Mouse (Mus musculus): ENCODE results near the gene Lpgat1. TPM values are rescaled to one million over a fixed set of nuclear protein-coding genes. Genes with fewer than 3 reads are reported as not detected.

Gene Lpgat1
- polyA plus RNA-seq, 1 experiment from 2014 or later: 36.4 TPM

- no peaks in the 10 kb centered on the region for H3K27me3 ChIP-seq (ENCODE audit: control insufficient read depth, insufficient read depth, low read length)
- no peaks in the 10 kb centered on the region for H3K4me1 ChIP-seq (ENCODE audit: control insufficient read depth, insufficient read depth, low read length)
- no peak overlapping the region for H3K27ac ChIP-seq (ENCODE audit: low read depth, low read length)
- no peaks in the 10 kb centered on the region for H3K9me3 ChIP-seq (ENCODE audit: control insufficient read depth, low read length)
- no peak for ATAC-seq (ENCODE audit: low FRiP score)
- H3K4me3 ChIP-seq (ENCODE audit: low read depth, low read length): no peak overlapping the region
- no peak overlapping the region for H3K4me2 ChIP-seq
- DNase-seq (ENCODE audit: low spot score, missing footprints): no peak
- WGBS: 52% methylated on average over 1 of the region's 1 CpGs
- no peaks in the 10 kb centered on the region for H3K36me3 ChIP-seq (ENCODE audit: control insufficient read depth, insufficient read depth, low read length)
- H3K9ac ChIP-seq (ENCODE audit: low read length): no peak overlapping the region
Observed at GRCm38 (mm10) chr1:191748431-191748830, 30.8 kb downstream of the Lpgat1 start.

- Histone ChIP-seq H3K9me3 (ENCODE audit: control insufficient read depth, low read length) (no peaks in the 10 kb centered on the region), H3K9ac (ENCODE audit: low read length) (no peak overlapping the region), H3K4me1 (ENCODE audit: control insufficient read depth, insufficient read depth, low read length) (no peaks in the 10 kb centered on the region), H3K36me3 (ENCODE audit: control insufficient read depth, insufficient read depth, low read length) (peaks cover 6% of the 10 kb centered on the region), H3K4me2 (no peak overlapping the region), H3K27me3 (ENCODE audit: control insufficient read depth, insufficient read depth, low read length) (no peaks in the 10 kb centered on the region), H3K27ac (ENCODE audit: low read depth, low read length) (no peak overlapping the region), H3K4me3 (ENCODE audit: low read depth, low read length) (no peak overlapping the region)
- 96% methylated on average over 3 of the region's 3 CpGs for WGBS
- ATAC-seq (ENCODE audit: low FRiP score): no peak
- no peak for DNase-seq (ENCODE audit: low spot score, missing footprints)
Observed at GRCm38 (mm10) chr1:191756520-191757199, 39.0 kb downstream of the Lpgat1 start.

- H3K36me3 ChIP-seq (ENCODE audit: control insufficient read depth, insufficient read depth, low read length): peaks cover 5% of the 10 kb centered on the region; the same call in 1 of the 2 replicates
- H3K4me2 ChIP-seq: no peak overlapping the region
- WGBS: 93% methylated on average over 5 of the region's 5 CpGs
- ATAC-seq (ENCODE audit: low FRiP score) (no peak), DNase-seq (ENCODE audit: low spot score, missing footprints) (no peak)
- H3K27ac ChIP-seq (ENCODE audit: low read depth, low read length): no peak overlapping the region
- H3K4me3 ChIP-seq (ENCODE audit: low read depth, low read length): no peak overlapping the region
- no peaks in the 10 kb centered on the region for H3K27me3 ChIP-seq (ENCODE audit: control insufficient read depth, insufficient read depth, low read length)
- H3K9me3 ChIP-seq (ENCODE audit: control insufficient read depth, low read length): no peaks in the 10 kb centered on the region
- no peak overlapping the region for H3K9ac ChIP-seq (ENCODE audit: low read length)
- H3K4me1 ChIP-seq (ENCODE audit: control insufficient read depth, insufficient read depth, low read length): no peaks in the 10 kb centered on the region
Observed at GRCm38 (mm10) chr1:191774106-191774505, 56.5 kb downstream of the Lpgat1 start.

GRCm38 (mm10) chr1:191775116-191775515 is 57.5 kb downstream of the Lpgat1 start:
- H3K27me3 ChIP-seq (ENCODE audit: control insufficient read depth, insufficient read depth, low read length): no peaks in the 10 kb centered on the region
- H3K9me3 ChIP-seq (ENCODE audit: control insufficient read depth, low read length): no peaks in the 10 kb centered on the region
- WGBS: 88% methylated on average over 8 of the region's 8 CpGs
- DNase-seq (ENCODE audit: low spot score, missing footprints): no peak
- H3K4me1 ChIP-seq (ENCODE audit: control insufficient read depth, insufficient read depth, low read length): no peaks in the 10 kb centered on the region
- H3K27ac ChIP-seq (ENCODE audit: low read depth, low read length): no peak overlapping the region
- H3K36me3 ChIP-seq (ENCODE audit: control insufficient read depth, insufficient read depth, low read length): peaks cover 5% of the 10 kb centered on the region; the same call in 1 of the 2 replicates
- no peak overlapping the region for H3K9ac ChIP-seq (ENCODE audit: low read length)
- ATAC-seq (ENCODE audit: low FRiP score): no peak
- no peak overlapping the region for H3K4me2 ChIP-seq
- no peak overlapping the region for H3K4me3 ChIP-seq (ENCODE audit: low read depth, low read length)

- H3K36me3 ChIP-seq (ENCODE audit: control insufficient read depth, insufficient read depth, low read length): peaks cover 5% of the 10 kb centered on the region; the same call in 1 of the 2 replicates
- H3K27ac ChIP-seq (ENCODE audit: low read depth, low read length): no peak overlapping the region
- ATAC-seq (ENCODE audit: low FRiP score) (no peak), DNase-seq (ENCODE audit: low spot score, missing footprints) (no peak)
- H3K9ac ChIP-seq (ENCODE audit: low read length): no peak overlapping the region
- H3K9me3 ChIP-seq (ENCODE audit: control insufficient read depth, low read length): no peaks in the 10 kb centered on the region
- H3K27me3 ChIP-seq (ENCODE audit: control insufficient read depth, insufficient read depth, low read length): no peaks in the 10 kb centered on the region
- H3K4me2 ChIP-seq: no peak overlapping the region
- no peak overlapping the region for H3K4me3 ChIP-seq (ENCODE audit: low read depth, low read length)
- no peaks in the 10 kb centered on the region for H3K4me1 ChIP-seq (ENCODE audit: control insufficient read depth, insufficient read depth, low read length)
- 34% methylated on average over 8 of the region's 8 CpGs for WGBS
Observed at GRCm38 (mm10) chr1:191777521-191777920, 59.9 kb downstream of the Lpgat1 start.

- H3K4me1 ChIP-seq (ENCODE audit: control insufficient read depth, insufficient read depth, low read length): no peaks in the 10 kb centered on the region
- H3K36me3 ChIP-seq (ENCODE audit: control insufficient read depth, insufficient read depth, low read length): peaks cover 3% of the 10 kb centered on the region; the same call in 1 of the 2 replicates
- DNase-seq (ENCODE audit: low spot score, missing footprints) (no peak), ATAC-seq (ENCODE audit: low FRiP score) (no peak)
- no peak overlapping the region for H3K27ac ChIP-seq (ENCODE audit: low read depth, low read length)
- H3K9ac ChIP-seq (ENCODE audit: low read length): no peak overlapping the region
- WGBS: 100% methylated on average over 1 of the region's 1 CpGs
- no peak overlapping the region for H3K4me2 ChIP-seq
- H3K27me3 ChIP-seq (ENCODE audit: control insufficient read depth, insufficient read depth, low read length): no peaks in the 10 kb centered on the region
- H3K4me3 ChIP-seq (ENCODE audit: low read depth, low read length): no peak overlapping the region
- no peaks in the 10 kb centered on the region for H3K9me3 ChIP-seq (ENCODE audit: control insufficient read depth, low read length)
Observed at GRCm38 (mm10) chr1:191780470-191780869, 62.8 kb downstream of the Lpgat1 start.

- no peak for DNase-seq (ENCODE audit: low spot score, missing footprints)
Observed at GRCm38 (mm10) chr1:191785108-191785507, 67.5 kb downstream of the Lpgat1 start.

GRCm38 (mm10) chr1:191786255-191786654 is 68.6 kb downstream of the Lpgat1 start:
- H3K27ac ChIP-seq (ENCODE audit: low read depth, low read length): no peak overlapping the region
- 79% methylated on average over 6 of the region's 6 CpGs for WGBS
- peak; percentile 83 for DNase-seq (ENCODE audit: low spot score, missing footprints)
- H3K4me2 ChIP-seq: no peak overlapping the region
- H3K36me3 ChIP-seq (ENCODE audit: control insufficient read depth, insufficient read depth, low read length): no peaks in the 10 kb centered on the region
- ATAC-seq (ENCODE audit: low FRiP score): no peak
- no peak overlapping the region for H3K4me3 ChIP-seq (ENCODE audit: low read depth, low read length)
- H3K27me3 ChIP-seq (ENCODE audit: control insufficient read depth, insufficient read depth, low read length): no peaks in the 10 kb centered on the region
- no peaks in the 10 kb centered on the region for H3K4me1 ChIP-seq (ENCODE audit: control insufficient read depth, insufficient read depth, low read length)
- H3K9me3 ChIP-seq (ENCODE audit: control insufficient read depth, low read length): no peaks in the 10 kb centered on the region
- no peak overlapping the region for H3K9ac ChIP-seq (ENCODE audit: low read length)

More at GRCm38 (mm10) chr1:191785108-191785507, 67.5 kb downstream of the Lpgat1 start:
- Histone ChIP-seq H3K36me3 (ENCODE audit: control insufficient read depth, insufficient read depth, low read length) (no peaks in the 10 kb centered on the region), H3K9me3 (ENCODE audit: control insufficient read depth, low read length) (no peaks in the 10 kb centered on the region), H3K27me3 (ENCODE audit: control insufficient read depth, insufficient read depth, low read length) (no peaks in the 10 kb centered on the region), H3K4me2 (no peak overlapping the region), H3K4me1 (ENCODE audit: control insufficient read depth, insufficient read depth, low read length) (no peaks in the 10 kb centered on the region), H3K4me3 (ENCODE audit: low read depth, low read length) (no peak overlapping the region), H3K27ac (ENCODE audit: low read depth, low read length) (no peak overlapping the region), H3K9ac (ENCODE audit: low read length) (no peak overlapping the region)
- WGBS: 76% methylated on average over 11 of the region's 11 CpGs
- ATAC-seq (ENCODE audit: low FRiP score): no peak

GRCm38 (mm10) chr1:191787379-191787778 is 69.7 kb downstream of the Lpgat1 start:
- peak; percentile 49 for DNase-seq (ENCODE audit: low spot score, missing footprints)
- H3K27me3 ChIP-seq (ENCODE audit: control insufficient read depth, insufficient read depth, low read length): no peaks in the 10 kb centered on the region
- no peak overlapping the region for H3K4me3 ChIP-seq (ENCODE audit: low read depth, low read length)
- no peaks in the 10 kb centered on the region for H3K4me1 ChIP-seq (ENCODE audit: control insufficient read depth, insufficient read depth, low read length)
- no peak overlapping the region for H3K27ac ChIP-seq (ENCODE audit: low read depth, low read length)
- 42% methylated on average over 3 of the region's 4 CpGs for WGBS
- H3K36me3 ChIP-seq (ENCODE audit: control insufficient read depth, insufficient read depth, low read length): no peaks in the 10 kb centered on the region
- H3K9me3 ChIP-seq (ENCODE audit: control insufficient read depth, low read length): no peaks in the 10 kb centered on the region
- ATAC-seq (ENCODE audit: low FRiP score): no peak
- no peak overlapping the region for H3K9ac ChIP-seq (ENCODE audit: low read length)
- no peak overlapping the region for H3K4me2 ChIP-seq

All from midbrain, embryonic 11.5 days (tissue).